Mouse (Mus musculus) forebrain, embryonic 14.5 days (tissue): Measurements from ENCODE around the gene Xylt2. TPM values are rescaled to one million over a fixed set of nuclear protein-coding genes. Genes with fewer than 3 reads are reported as not detected.

Experiments
- ATAC-seq: fragments of 200-750 bp; cut with Nextera tagmentation; 2 replicates; pipeline ENCODE4 v1.8.0; 2017; ENCODE audit warnings: mild to moderate bottlenecking, moderate library complexity
- DNase-seq: peaks from one replicate; pipeline ENCODE4 v3.0.0-alpha.2; 2015; ENCODE audit warnings: low spot score
- H3K27ac ChIP-seq: fragments of 300-500 bp; sonication (generic); 2 replicates; pipeline ENCODE4 v1.5.1; 2014; ENCODE audit warnings: low read depth, mild to moderate bottlenecking, control low read depth, low read length, moderate library complexity
- H3K27me3 ChIP-seq: fragments of 300-500 bp; sonication (generic); replicated peaks from 2 replicates; pipeline ENCODE4 v1.6.1; 2014; ENCODE audit warnings: low read length, control low read depth, mixed read lengths; ENCODE audit not compliant: control insufficient read depth, insufficient read depth
- H3K36me3 ChIP-seq: fragments of 300-500 bp; sonication (generic); 2 replicates; pipeline ENCODE4 v1.6.1; 2014; ENCODE audit warnings: low read length, control low read depth; ENCODE audit not compliant: control insufficient read depth, insufficient read depth
- H3K4me1 ChIP-seq: fragments of 300-500 bp; sonication (generic); 2 replicates; pipeline ENCODE4 v1.6.1; 2014; ENCODE audit warnings: antibody characterized with exemption, low read length, control low read depth; ENCODE audit not compliant: control insufficient read depth, insufficient read depth
- H3K4me2 ChIP-seq: fragments of 300-500 bp; sonication (generic); 2 replicates; pipeline ENCODE4 v1.6.1; 2014; ENCODE audit warnings: mild to moderate bottlenecking, control low read depth, low read length
- H3K4me3 ChIP-seq: fragments of 300-500 bp; sonication (generic); 2 replicates; pipeline ENCODE4 v1.5.1; 2014; ENCODE audit warnings: low read depth, low read length, control low read depth
- H3K9ac ChIP-seq: fragments of 300-500 bp; sonication (generic); 2 replicates; pipeline ENCODE4 v1.6.1; 2014; ENCODE audit warnings: mild to moderate bottlenecking, low read length, control low read depth, moderate library complexity
- H3K9me3 ChIP-seq: fragments of 300-500 bp; sonication (generic); replicated peaks from 2 replicates; pipeline ENCODE4 v1.6.1; 2016; ENCODE audit warnings: low read length, control low read depth, mixed read lengths; ENCODE audit not compliant: control insufficient read depth
- WGBS: fragments of 180-500 bp; shearing (Covaris S2); extraction: QIAGEN DNeasy Blood & Tissue Kit; methylation state at CpG from one replicate; pipeline ENCODE4 v1.1.7; 2014; 5-methylcytosine and 5-hydroxymethylcytosine counted together
- polyA plus RNA-seq: library from polyadenylated mRNA; unstranded; fragments of >200 nt; fragmentation: Nextera tagmentation; extraction: Ambion mirVana; gene quantifications from 2 replicates; pipeline ENCODE4 v1.2.1, GENCODE M21; 2014

Gene Xylt2
- polyA plus RNA-seq, 1 experiment from 2014 or later = 6.9 TPM

- WGBS = 82% methylated on average over 7 of the region's 7 CpGs
- H3K4me2 ChIP-seq = no peak overlapping the region
- H3K36me3 ChIP-seq = no peaks in the 10 kb centered on the region
- H3K27ac ChIP-seq = no peak overlapping the region
- H3K9ac ChIP-seq = no peak overlapping the region
- peaks cover 3% of the 10 kb centered on the region for H3K4me1 ChIP-seq
- ATAC-seq (no peak), DNase-seq (no peak)
- no peaks in the 10 kb centered on the region for H3K9me3 ChIP-seq
- no peak overlapping the region for H3K4me3 ChIP-seq
- H3K27me3 ChIP-seq = no peaks in the 10 kb centered on the region
Measured at GRCm38 (mm10) chr11:94682427-94682826, 5.1 kb upstream of the Xylt2 start.

- no peak overlapping the region for H3K4me2 ChIP-seq
- no peak overlapping the region for H3K9ac ChIP-seq
- peaks cover 4% of the 10 kb centered on the region for H3K4me1 ChIP-seq
- H3K36me3 ChIP-seq = no peaks in the 10 kb centered on the region
- H3K27ac ChIP-seq = no peak overlapping the region
- no peaks in the 10 kb centered on the region for H3K9me3 ChIP-seq
- WGBS = 89% methylated on average over 4 of the region's 4 CpGs
- no peak overlapping the region for H3K4me3 ChIP-seq
- DNase-seq = no peak
- no peaks in the 10 kb centered on the region for H3K27me3 ChIP-seq
- ATAC-seq = no peak
Measured at GRCm38 (mm10) chr11:94681640-94682039, 4.3 kb upstream of the Xylt2 start.

DNA sequence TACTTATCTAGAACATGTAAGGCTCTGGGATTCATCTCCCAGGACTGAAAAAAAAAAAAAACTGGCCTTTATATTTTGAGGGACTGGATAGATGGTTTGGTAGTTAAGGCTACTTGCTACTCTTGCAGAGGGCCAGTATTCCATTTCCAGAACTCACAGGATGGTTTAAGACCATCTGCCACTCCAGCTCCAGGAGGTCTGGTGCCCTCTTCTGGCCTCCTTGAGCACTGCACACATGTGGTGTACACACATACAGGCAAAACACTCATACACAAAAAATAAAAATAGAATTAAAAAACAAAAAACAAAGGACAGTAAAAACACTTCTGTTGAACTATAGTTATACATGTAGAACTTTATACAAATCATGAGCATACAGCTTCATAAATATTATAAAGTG, 3.3 kb upstream of the Xylt2 start:
- ATAC-seq (no peak), DNase-seq (no peak)
- Histone ChIP-seq H3K4me2 (no peak overlapping the region), H3K9ac (no peak overlapping the region), H3K36me3 (no peaks in the 10 kb centered on the region), H3K27me3 (no peaks in the 10 kb centered on the region), H3K9me3 (no peaks in the 10 kb centered on the region), H3K4me3 (no peak overlapping the region), H3K4me1 (peaks cover 14% of the 10 kb centered on the region), H3K27ac (no peak overlapping the region)

GRCm38 (mm10) chr11:94677607-94678145, 361 bp upstream of the Xylt2 start:
- peak overlapping the region; percentile 94 for H3K9ac ChIP-seq
- H3K4me3 ChIP-seq = peak overlapping the region; percentile 64
- H3K27me3 ChIP-seq = no peaks in the 10 kb centered on the region
- ATAC-seq (no peak), DNase-seq (peak; percentile 27)
- WGBS = 31% methylated on average over 15 of the region's 15 CpGs
- peaks cover 14% of the 10 kb centered on the region for H3K4me1 ChIP-seq
- H3K36me3 ChIP-seq = no peaks in the 10 kb centered on the region
- 0 out of 2 replicates have a peak overlapping the region, but pooled peaks have one; percentile 84 for H3K27ac ChIP-seq
- peak overlapping the region; percentile 88 for H3K4me2 ChIP-seq
- no peaks in the 10 kb centered on the region for H3K9me3 ChIP-seq

DNA sequence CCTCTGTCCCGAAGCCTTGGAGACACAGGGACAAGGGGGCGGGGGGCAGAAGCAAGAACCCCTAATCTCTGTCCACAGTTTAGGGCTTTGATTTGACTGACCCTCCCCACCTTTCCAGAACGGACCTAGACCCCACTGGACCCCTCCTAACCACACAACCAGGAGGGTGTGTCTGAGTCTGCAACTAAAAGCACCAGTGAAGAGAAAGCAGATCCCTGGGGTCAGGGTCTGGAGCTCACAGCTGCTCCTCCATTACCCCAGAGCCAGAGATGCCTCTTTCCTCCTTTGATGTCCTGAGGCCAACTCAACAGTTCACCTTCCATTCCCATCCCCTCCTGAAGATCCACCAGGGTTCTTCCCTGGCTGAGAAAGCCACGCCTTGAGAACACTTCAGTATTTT, 1.0 kb downstream of the Xylt2 start:
- H3K36me3 ChIP-seq = no peaks in the 10 kb centered on the region
- 42% methylated on average over 4 of the region's 4 CpGs for WGBS
- DNase-seq (no peak), ATAC-seq (no peak)
- H3K4me2 ChIP-seq = peak overlapping the region; percentile 88
- H3K4me1 ChIP-seq = peaks cover 14% of the 10 kb centered on the region
- peak overlapping the region; percentile 94 for H3K9ac ChIP-seq
- no peaks in the 10 kb centered on the region for H3K27me3 ChIP-seq
- no peaks in the 10 kb centered on the region for H3K9me3 ChIP-seq
- no peak overlapping the region for H3K27ac ChIP-seq
- H3K4me3 ChIP-seq = peak overlapping the region; percentile 64

GRCm38 (mm10) chr11:94675446-94675845, 1.9 kb downstream of the Xylt2 start:
- H3K4me3 ChIP-seq = no peak overlapping the region
- no peaks in the 10 kb centered on the region for H3K27me3 ChIP-seq
- DNase-seq = no peak
- ATAC-seq = no peak
- peaks cover 14% of the 10 kb centered on the region for H3K4me1 ChIP-seq
- WGBS = 81% methylated on average over 5 of the region's 5 CpGs
- H3K9ac ChIP-seq = no peak overlapping the region; the same call in 1 of the 2 replicates
- no peak overlapping the region for H3K4me2 ChIP-seq
- no peak overlapping the region for H3K27ac ChIP-seq
- no peaks in the 10 kb centered on the region for H3K9me3 ChIP-seq
- peaks cover 5% of the 10 kb centered on the region; the same call in 1 of the 2 replicates for H3K36me3 ChIP-seq

GRCm38 (mm10) chr11:94674984-94675383, 2.3 kb downstream of the Xylt2 start:
- no peaks in the 10 kb centered on the region for H3K27me3 ChIP-seq
- H3K9ac ChIP-seq = no peak overlapping the region
- no peak for DNase-seq

GRCm38 (mm10) chr11:94665281-94665680, 12.0 kb downstream of the Xylt2 start:
- no peak for ATAC-seq
- Histone ChIP-seq H3K4me3 (no peak overlapping the region), H3K9ac (no peak overlapping the region), H3K27ac (no peak overlapping the region), H3K36me3 (peaks cover 91% of the 10 kb centered on the region), H3K4me1 (no peaks in the 10 kb centered on the region), H3K27me3 (no peaks in the 10 kb centered on the region), H3K4me2 (no peak overlapping the region), H3K9me3 (no peaks in the 10 kb centered on the region)
- WGBS = 97% methylated on average over 6 of the region's 6 CpGs
- DNase-seq = no peak

More at GRCm38 (mm10) chr11:94674984-94675383, 2.3 kb downstream of the Xylt2 start:
- Histone ChIP-seq H3K4me3 (no peak overlapping the region), H3K36me3 (peaks cover 9% of the 10 kb centered on the region), H3K27ac (no peak overlapping the region), H3K4me2 (no peak overlapping the region), H3K4me1 (peaks cover 14% of the 10 kb centered on the region), H3K9me3 (no peaks in the 10 kb centered on the region)
- 84% methylated on average over 5 of the region's 5 CpGs for WGBS
- no peak for ATAC-seq

DNA sequence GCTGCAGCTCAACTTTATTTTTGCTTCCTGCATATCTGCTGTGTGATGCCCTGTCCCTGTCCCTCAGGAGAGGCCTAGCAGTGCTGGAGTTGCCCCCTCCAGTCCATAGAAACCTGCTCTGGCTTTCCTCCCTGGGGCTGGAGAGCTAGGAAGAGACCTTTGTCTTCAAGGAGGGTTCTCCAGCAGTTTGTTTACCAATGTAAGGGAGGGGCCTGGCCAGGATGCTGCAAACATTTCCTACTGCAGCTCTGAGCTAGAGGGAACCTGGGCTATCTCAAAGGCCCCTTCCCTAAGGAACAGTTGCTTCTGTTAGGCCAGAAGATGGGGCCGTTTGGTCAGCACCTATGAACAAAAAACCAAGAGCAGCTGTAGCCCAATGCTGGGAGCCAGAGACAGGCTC, 16.0 kb downstream of the Xylt2 start:
- no peaks in the 10 kb centered on the region for H3K9me3 ChIP-seq
- H3K27me3 ChIP-seq = no peaks in the 10 kb centered on the region
- H3K4me3 ChIP-seq = no peak overlapping the region
- no peak overlapping the region for H3K4me2 ChIP-seq
- no peak overlapping the region for H3K27ac ChIP-seq
- DNase-seq = no peak
- H3K36me3 ChIP-seq = peaks cover 82% of the 10 kb centered on the region
- WGBS = 79% methylated on average over 1 of the region's 1 CpGs
- H3K9ac ChIP-seq = no peak overlapping the region
- no peaks in the 10 kb centered on the region for H3K4me1 ChIP-seq
- no peak for ATAC-seq
